Mouse (Mus musculus) neural tube, embryonic 10.5 days (tissue): Measurements from ENCODE around the gene Stac2.

Source experiments
- DNase-seq: peaks from one replicate; pipeline ENCODE4 v3.0.0-alpha.2; 2017; ENCODE audit warnings: low spot score; ENCODE audit errors: extremely low spot score

Stac2 gene

GRCm38 (mm10) chr11:97998074-97998793, 55.0 kb downstream of the Stac2 start:
- no peak for DNase-seq

GRCm38 (mm10) chr11:97997387-97997960, 55.8 kb downstream of the Stac2 start:
- DNase-seq, result no peak

GRCm38 (mm10) chr11:97996691-97997090, 56.6 kb downstream of the Stac2 start:
- no peak for DNase-seq

GRCm38 (mm10) chr11:97995564-97996288, 57.5 kb downstream of the Stac2 start, which contains the start of gene Arl5c:
Gene Arl5c, minus strand, starts transcription at chr11:97996181.
- peak; percentile 63 for DNase-seq

GRCm38 (mm10) chr11:97994539-97995100, 58.6 kb downstream of the Stac2 start:
- DNase-seq, result peak; percentile 83

- peak; percentile 89 for DNase-seq
These were observed 64.6 kb downstream of the Stac2 start for GRCm38 (mm10) chr11:97988530-97989096.

- DNase-seq, result peak; percentile 96
These were observed 65.4 kb downstream of the Stac2 start for GRCm38 (mm10) chr11:97987551-97988526.

- DNase-seq, result no peak
These were observed 66.4 kb downstream of the Stac2 start for GRCm38 (mm10) chr11:97986738-97987465.
